Mouse (Mus musculus) hematopoietic multipotent progenitor cell, adult 10-12 weeks (in vitro differentiated cells): Measurements from ENCODE around the gene Agtr1b. TPM values are rescaled to one million over a fixed set of nuclear protein-coding genes. Genes with fewer than 3 reads are reported as not detected.

ENCODE experiments used
- polyA plus RNA-seq: library from polyadenylated mRNA; stranded (reverse); fragments of >175 nt; gene quantifications from 2 replicates; pipeline ENCODE4 v1.2.3, GENCODE M21; 2012; ENCODE audit warnings: low replicate concordance

Gene Agtr1b
- not detected in 2 replicates for polyA plus RNA-seq

GRCm38 (mm10) chr3:20366558-20367522, at the start of gene Agtr1b:
TSS of gene Agtr1b (minus strand) at chr3:20367177.

GRCm38 (mm10) chr3:20275633-20276032, 91.3 kb downstream of the Agtr1b start, which contains the start of gene Cpb1:
TSS of gene Cpb1 (minus strand) at chr3:20275733.

Other genes with a start within 250 kb of the Agtr1b start
- 7.7 and 8.3 TPM in 2 replicates for gene Gyg, start 211.9 kb downstream of the Agtr1b start, polyA plus RNA-seq
- gene Cpa3, start 125.0 kb downstream of the Agtr1b start, polyA plus RNA-seq: 2.0 and 2.4 TPM in 2 replicates
- 0.04 and 0.11 TPM in 2 replicates for gene Cpb1, start 91.4 kb downstream of the Agtr1b start, polyA plus RNA-seq